Mouse (Mus musculus) thymus, adult 2 months (tissue): Measurements from ENCODE around the gene Ppfibp2.

ENCODE experiments used
- CTCF ChIP-seq: fragments of 200-500 bp; IDR thresholded peaks from 2 replicates; pipeline ENCODE4 v1.5.1; 2012; ENCODE audit warnings: mild to moderate bottlenecking, control low read depth, low read length, moderate library complexity, borderline replicate concordance; ENCODE audit not compliant: control insufficient read depth, poor library complexity, insufficient read depth; ENCODE audit errors: extremely low read depth
- POLR2A ChIP-seq: fragments of 200-500 bp; IDR thresholded peaks from 2 replicates; pipeline ENCODE4 v1.6.1; 2012; ENCODE audit warnings: mild to moderate bottlenecking, low read length, control low read depth, moderate library complexity; ENCODE audit not compliant: control insufficient read depth, poor library complexity, insufficient read depth; ENCODE audit errors: extremely low read depth

- no peak for TF ChIP-seq POLR2A
- TF ChIP-seq CTCF = no peak
These were observed 7.9 kb downstream of the Ppfibp2 start for GRCm38 (mm10) chr7:107602913-107603312.
